Mouse (Mus musculus) hindbrain, embryonic 15.5 days (tissue): ENCODE data around the gene Efna5. TPM values are rescaled to one million over a fixed set of nuclear protein-coding genes. Genes with fewer than 3 reads are reported as not detected.
A peak's percentile ranks its signal among the peaks of the same experiment; 100 is the strongest.

Source experiments
- ATAC-seq: fragments of 200-750 bp; cut with Nextera tagmentation; 2 replicates; pipeline ENCODE4 v1.8.0; 2017; ENCODE audit warnings: low read depth, moderate number of reproducible peaks, moderate TSS enrichment; ENCODE audit not compliant: low FRiP score
- H3K27ac ChIP-seq: fragments of 300-500 bp; sonication (generic); replicated peaks from 2 replicates; pipeline ENCODE4 v1.5.1; 2015; ENCODE audit warnings: mild to moderate bottlenecking, inconsistent platforms
- H3K27me3 ChIP-seq: fragments of 300-500 bp; sonication (generic); 2 replicates; pipeline ENCODE4 v1.6.1; 2015; ENCODE audit warnings: control low read depth, inconsistent platforms
- H3K36me3 ChIP-seq: fragments of 300-500 bp; sonication (generic); 2 replicates; pipeline ENCODE4 v1.6.1; 2015; ENCODE audit warnings: control low read depth, inconsistent platforms
- H3K4me1 ChIP-seq: fragments of 300-500 bp; sonication (generic); replicated peaks from 2 replicates; pipeline ENCODE4 v1.6.1; 2015; ENCODE audit warnings: control low read depth, inconsistent platforms
- H3K4me2 ChIP-seq: fragments of 300-500 bp; sonication (generic); 2 replicates; pipeline ENCODE4 v1.6.1; 2015; ENCODE audit warnings: moderate library complexity, mild to moderate bottlenecking, inconsistent platforms
- H3K4me3 ChIP-seq: fragments of 300-500 bp; sonication (generic); 2 replicates; pipeline ENCODE4 v1.5.1; 2015; ENCODE audit warnings: mild to moderate bottlenecking, inconsistent platforms
- H3K9ac ChIP-seq: fragments of 300-500 bp; sonication (generic); 2 replicates; pipeline ENCODE4 v1.6.1; 2015; ENCODE audit warnings: inconsistent platforms
- H3K9me3 ChIP-seq: fragments of 300-500 bp; sonication (generic); 2 replicates; pipeline ENCODE4 v1.6.1; 2016; ENCODE audit warnings: control low read depth, inconsistent platforms
- WGBS: fragments of 180-500 bp; shearing (Covaris S2); methylation state at CpG from one replicate; pipeline ENCODE4 v1.1.7; 2015; 5-methylcytosine and 5-hydroxymethylcytosine counted together
- polyA plus RNA-seq: library from polyadenylated mRNA; unstranded; fragments of >200 nt; fragmentation: Nextera tagmentation; extraction: Ambion mirVana; gene quantifications from 2 replicates; pipeline ENCODE4 v1.2.1, GENCODE M21; 2015

The Efna5 gene
- polyA plus RNA-seq, 1 experiment from 2014 or later = 38.5 TPM

DNA sequence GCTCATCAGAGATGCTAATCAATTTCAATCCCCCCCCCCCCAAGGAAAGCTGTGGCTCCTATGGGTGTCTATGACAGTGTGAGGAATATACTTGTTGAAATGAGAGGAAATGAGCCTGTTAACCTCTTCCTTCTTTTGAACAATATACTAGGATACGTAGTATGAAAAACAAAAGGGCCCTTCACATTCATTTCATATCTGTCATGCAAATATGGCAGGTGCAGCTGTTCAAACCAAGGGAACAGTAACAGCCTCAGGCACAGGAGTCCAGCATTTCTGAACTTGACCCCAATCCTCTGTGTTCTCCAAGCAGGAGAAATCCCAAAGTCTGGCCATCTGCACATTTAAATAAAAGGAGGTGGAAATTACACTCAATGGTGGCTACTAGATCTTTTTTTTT lies 200.4 kb downstream of the Efna5 start:
- WGBS = 59% methylated on average over 1 of the region's 1 CpGs
- H3K4me3 ChIP-seq = no peak overlapping the region
- H3K9ac ChIP-seq = no peak overlapping the region
- no peak for ATAC-seq
- H3K9me3 ChIP-seq = no peaks in the 10 kb centered on the region
- H3K27ac ChIP-seq = no peak overlapping the region
- no peaks in the 10 kb centered on the region for H3K36me3 ChIP-seq
- no peaks in the 10 kb centered on the region for H3K4me1 ChIP-seq
- no peak overlapping the region for H3K4me2 ChIP-seq
- H3K27me3 ChIP-seq = no peaks in the 10 kb centered on the region

DNA sequence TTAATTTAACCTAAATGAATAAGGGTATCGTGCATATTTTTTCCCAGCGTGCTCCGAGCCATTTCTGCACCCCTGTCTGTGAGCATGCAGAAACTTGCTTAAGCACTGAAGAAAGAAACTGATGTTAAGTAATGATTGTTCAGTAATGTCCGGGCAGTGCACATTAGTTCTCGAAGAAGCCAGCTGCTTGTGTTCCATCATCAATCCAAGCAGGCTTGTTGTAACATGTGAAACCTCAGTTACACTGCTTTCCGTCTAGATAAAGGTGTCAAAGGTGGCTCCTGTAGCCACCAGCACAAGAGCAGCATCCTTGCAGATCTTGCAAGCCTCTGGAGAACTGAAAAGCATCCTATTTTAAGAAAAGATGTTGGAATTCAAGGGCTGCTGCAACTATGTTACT lies 204.3 kb downstream of the Efna5 start:
- no peak overlapping the region for H3K27ac ChIP-seq
- H3K36me3 ChIP-seq = no peaks in the 10 kb centered on the region
- no peaks in the 10 kb centered on the region for H3K4me1 ChIP-seq
- H3K9ac ChIP-seq = no peak overlapping the region
- ATAC-seq = no peak
- H3K9me3 ChIP-seq = no peaks in the 10 kb centered on the region
- H3K27me3 ChIP-seq = no peaks in the 10 kb centered on the region
- no peak overlapping the region for H3K4me3 ChIP-seq
- WGBS = 76% methylated on average over 6 of the region's 6 CpGs
- no peak overlapping the region for H3K4me2 ChIP-seq

DNA sequence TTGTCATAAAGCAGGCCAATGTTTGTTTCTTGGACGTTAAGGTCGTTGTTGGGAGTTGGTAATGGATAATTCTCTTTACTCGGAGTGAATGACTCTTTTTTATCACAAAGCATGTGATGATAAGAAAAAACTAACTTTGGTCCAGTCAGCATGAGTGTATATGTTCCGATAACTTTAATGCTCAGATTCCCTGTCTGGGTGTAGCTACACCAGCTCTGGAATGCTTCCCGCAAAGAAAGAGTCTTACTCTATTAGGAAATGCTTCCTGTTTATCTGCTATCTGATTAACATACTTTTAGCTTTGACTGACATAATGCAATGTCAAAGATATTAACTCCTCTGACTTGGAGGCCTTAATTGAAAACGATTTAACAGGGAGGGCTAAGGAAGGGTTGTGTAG lies 204.7 kb downstream of the Efna5 start:
- WGBS = 70% methylated on average over 6 of the region's 6 CpGs
- no peak for ATAC-seq

DNA sequence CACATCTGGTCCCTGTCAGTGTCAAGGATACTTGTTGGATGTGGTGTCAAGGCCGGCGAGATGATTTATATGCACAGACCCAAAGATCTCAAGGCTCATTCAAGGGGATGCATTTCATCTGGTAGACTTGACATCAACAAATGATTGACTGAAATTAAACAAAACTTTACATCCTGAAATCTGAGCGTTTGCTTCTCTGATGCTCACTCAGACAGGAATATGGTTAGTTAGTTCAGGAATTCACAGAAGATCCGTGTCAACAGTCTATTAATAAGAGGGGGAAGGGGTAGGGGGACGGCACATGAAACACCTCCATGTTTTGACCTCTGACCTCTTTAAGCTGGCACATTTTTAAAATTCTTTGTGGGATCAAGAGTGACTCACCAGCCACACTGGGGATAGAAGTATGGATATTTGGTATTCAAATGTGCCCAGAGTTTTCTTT lies 205.3 kb downstream of the Efna5 start:
- Histone ChIP-seq H3K9ac (no peak overlapping the region), H3K36me3 (no peaks in the 10 kb centered on the region), H3K4me3 (no peak overlapping the region), H3K4me1 (no peaks in the 10 kb centered on the region), H3K27ac (no peak overlapping the region), H3K4me2 (no peak overlapping the region), H3K9me3 (no peaks in the 10 kb centered on the region), H3K27me3 (no peaks in the 10 kb centered on the region)
- no peak for ATAC-seq
- WGBS = 61% methylated on average over 5 of the region's 5 CpGs

More for the DNA sequence above, 204.7 kb downstream of the Efna5 start:
- no peaks in the 10 kb centered on the region for H3K9me3 ChIP-seq
- H3K4me3 ChIP-seq = no peak overlapping the region
- no peak overlapping the region for H3K9ac ChIP-seq
- no peak overlapping the region for H3K27ac ChIP-seq
- no peaks in the 10 kb centered on the region for H3K36me3 ChIP-seq
- H3K4me2 ChIP-seq = no peak overlapping the region
- H3K27me3 ChIP-seq = no peaks in the 10 kb centered on the region
- no peaks in the 10 kb centered on the region for H3K4me1 ChIP-seq

DNA sequence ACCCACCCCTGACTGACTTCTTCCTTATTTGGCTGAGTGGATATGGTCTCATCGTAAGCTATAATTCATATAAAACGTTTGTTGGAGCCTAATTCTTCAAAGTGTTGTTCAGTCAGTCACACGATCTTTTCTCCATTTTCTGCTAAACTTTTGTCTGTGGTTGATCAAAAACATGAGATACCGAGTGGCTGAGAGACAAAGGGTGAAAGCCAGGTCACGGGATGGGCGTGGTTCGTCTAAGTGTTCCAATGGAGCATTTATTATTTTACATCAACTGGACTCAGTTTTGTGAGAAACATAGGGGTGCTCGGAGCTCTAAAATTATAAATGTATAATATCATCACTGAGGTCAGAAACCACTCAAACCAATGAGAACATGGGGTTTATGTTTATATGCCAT lies 209.0 kb downstream of the Efna5 start:
- ATAC-seq = no peak
- Histone ChIP-seq H3K36me3 (no peaks in the 10 kb centered on the region), H3K27me3 (no peaks in the 10 kb centered on the region), H3K9ac (no peak overlapping the region), H3K27ac (no peak overlapping the region), H3K9me3 (no peaks in the 10 kb centered on the region), H3K4me3 (no peak overlapping the region), H3K4me2 (no peak overlapping the region), H3K4me1 (no peaks in the 10 kb centered on the region)
- WGBS = 82% methylated on average over 8 of the region's 8 CpGs

DNA sequence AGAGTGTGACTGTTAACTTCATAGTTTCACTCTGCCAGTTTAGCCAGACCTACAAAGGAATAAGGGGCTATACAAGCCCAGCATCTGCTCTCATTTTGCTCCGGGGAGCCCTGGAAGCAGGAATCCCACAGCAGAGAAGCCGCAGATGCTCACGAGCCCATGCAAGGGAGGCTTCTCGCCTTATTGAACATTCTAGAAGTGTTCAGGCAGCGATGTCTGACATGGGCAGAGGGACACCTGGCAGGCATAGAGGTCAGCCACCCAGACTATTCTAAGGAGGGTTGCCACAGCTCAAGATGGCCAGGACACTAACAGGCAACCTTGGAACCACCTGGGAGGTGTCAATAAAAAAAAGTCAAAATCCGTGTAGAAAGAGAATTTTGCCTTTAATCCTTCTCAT lies 214.4 kb downstream of the Efna5 start:
- Histone ChIP-seq H3K4me1 (0 out of 2 replicates have a peak, but pooled peaks cover 4% of the 10 kb centered on the region), H3K4me3 (no peak overlapping the region), H3K4me2 (no peak overlapping the region), H3K27ac (no peak overlapping the region), H3K27me3 (no peaks in the 10 kb centered on the region), H3K9me3 (no peaks in the 10 kb centered on the region), H3K9ac (no peak overlapping the region), H3K36me3 (no peaks in the 10 kb centered on the region)
- WGBS = 63% methylated on average over 6 of the region's 6 CpGs
- no peak for ATAC-seq

DNA sequence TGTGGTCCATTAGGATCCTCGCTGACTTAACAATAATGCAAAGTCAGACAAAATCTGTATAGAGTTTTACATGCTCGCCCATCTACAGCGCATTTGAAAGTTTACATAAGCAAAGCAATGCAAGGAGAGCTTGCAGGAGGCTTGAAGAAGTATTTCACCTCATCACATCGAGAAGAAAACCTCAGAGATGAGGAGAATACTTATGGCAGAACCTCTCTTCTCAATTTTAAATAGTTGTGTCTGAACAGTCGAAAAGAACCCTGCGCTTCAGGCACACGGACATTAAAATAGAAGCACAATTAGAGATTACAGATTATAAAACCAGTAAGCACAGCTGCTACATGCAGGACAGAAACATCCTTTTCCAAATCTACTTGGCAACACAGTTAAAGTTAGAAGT lies 215.3 kb downstream of the Efna5 start:
- Histone ChIP-seq H3K27me3 (no peaks in the 10 kb centered on the region), H3K4me3 (no peak overlapping the region), H3K4me2 (no peak overlapping the region), H3K27ac (no peak overlapping the region), H3K9ac (no peak overlapping the region), H3K9me3 (no peaks in the 10 kb centered on the region), H3K36me3 (no peaks in the 10 kb centered on the region), H3K4me1 (0 out of 2 replicates have a peak, but pooled peaks cover 4% of the 10 kb centered on the region)
- WGBS = 82% methylated on average over 7 of the region's 7 CpGs
- ATAC-seq = no peak

DNA sequence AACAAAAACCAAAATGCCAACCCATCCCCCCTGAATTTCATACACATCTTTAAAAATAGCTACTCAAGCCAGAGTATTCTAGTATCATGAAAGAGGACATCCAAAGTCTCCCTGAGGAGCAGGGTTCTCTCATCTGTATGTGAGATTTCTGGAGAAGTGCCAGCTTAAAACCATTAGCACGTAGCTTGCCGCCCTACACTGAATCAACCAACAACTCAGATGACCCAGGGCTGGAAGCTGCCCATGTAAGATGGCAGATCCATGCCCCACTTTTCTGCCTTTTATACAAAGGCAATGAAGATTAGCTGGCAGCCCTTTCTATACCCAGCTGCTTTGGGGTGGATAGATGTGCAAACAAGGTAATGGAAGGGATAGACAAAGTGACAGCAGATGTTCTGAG lies 216.4 kb downstream of the Efna5 start:
- Histone ChIP-seq H3K9ac (no peak overlapping the region), H3K27ac (no peak overlapping the region), H3K4me1 (peaks cover 11% of the 10 kb centered on the region; the same call in 1 of the 2 replicates), H3K9me3 (no peaks in the 10 kb centered on the region), H3K27me3 (no peaks in the 10 kb centered on the region), H3K4me2 (no peak overlapping the region), H3K4me3 (no peak overlapping the region), H3K36me3 (no peaks in the 10 kb centered on the region)
- 0 out of 2 replicates have a peak, but pooled peaks have one; percentile 3 for ATAC-seq
- 58% methylated on average over 2 of the region's 2 CpGs for WGBS

DNA sequence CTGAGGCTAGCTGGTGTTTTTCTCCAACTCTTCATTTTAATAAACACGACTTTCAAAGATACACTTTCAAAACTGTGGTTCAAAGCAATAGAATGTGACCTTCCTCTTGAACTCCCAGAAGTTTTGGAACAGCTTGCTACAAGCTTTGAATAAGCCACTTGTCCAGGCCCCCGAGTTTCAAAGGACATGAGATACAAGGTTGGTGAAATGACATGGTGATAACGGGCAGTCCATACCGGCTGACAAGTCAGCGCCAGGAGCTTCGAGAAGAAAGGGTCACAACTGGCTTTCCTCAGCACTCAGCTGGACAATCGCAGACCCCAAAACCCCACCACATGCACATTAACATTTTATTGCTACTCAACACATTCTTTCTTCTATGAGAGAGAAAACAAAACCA lies 219.3 kb downstream of the Efna5 start:
- H3K4me1 ChIP-seq = peaks cover 30% of the 10 kb centered on the region
- no peaks in the 10 kb centered on the region for H3K27me3 ChIP-seq
- no peak overlapping the region for H3K4me3 ChIP-seq
- no peak overlapping the region for H3K27ac ChIP-seq
- no peak overlapping the region for H3K4me2 ChIP-seq
- WGBS = 68% methylated on average over 7 of the region's 7 CpGs
- no peaks in the 10 kb centered on the region for H3K36me3 ChIP-seq
- no peak for ATAC-seq
- H3K9ac ChIP-seq = no peak overlapping the region
- H3K9me3 ChIP-seq = no peaks in the 10 kb centered on the region

DNA sequence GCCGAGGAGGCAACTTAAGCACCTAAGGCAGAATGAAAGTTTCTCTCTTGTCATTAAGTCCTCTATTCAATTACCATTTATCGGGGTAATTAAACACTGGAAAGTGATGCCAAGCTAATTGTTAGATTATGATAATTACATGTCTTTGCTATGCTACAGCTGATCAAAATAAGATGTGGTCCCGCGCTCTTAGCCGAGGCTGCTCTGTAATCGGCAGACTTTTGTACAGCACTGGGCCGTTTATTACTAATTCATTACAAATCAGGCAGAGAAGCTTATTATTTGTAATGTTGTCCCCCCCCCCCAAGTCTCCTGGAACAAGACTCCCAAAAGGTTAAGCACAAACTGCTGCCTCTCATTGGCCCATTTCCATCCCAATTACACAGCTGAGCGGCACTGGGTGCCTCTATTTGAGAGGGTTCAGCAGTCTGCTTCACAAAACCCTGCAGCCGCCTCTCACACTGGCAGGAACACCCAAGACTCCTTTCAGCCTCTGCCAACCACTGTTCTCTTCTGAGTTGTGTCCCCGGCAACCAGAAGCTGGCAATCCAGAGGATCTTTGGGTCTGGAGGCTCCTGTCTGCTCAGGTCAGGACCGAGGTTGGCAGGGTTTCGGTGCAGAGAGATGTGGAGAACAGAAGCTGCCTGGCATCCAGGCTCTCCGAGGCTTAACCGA lies 221.5 kb downstream of the Efna5 start:
- no peak overlapping the region for H3K4me3 ChIP-seq
- WGBS = 36% methylated on average over 14 of the region's 14 CpGs
- H3K27ac ChIP-seq = peak overlapping the region; percentile 42; the same call in 1 of the 2 replicates
- peak; percentile 94 for ATAC-seq
- H3K4me2 ChIP-seq = peak overlapping the region; percentile 40
- no peaks in the 10 kb centered on the region for H3K9me3 ChIP-seq
- H3K4me1 ChIP-seq = peaks cover 42% of the 10 kb centered on the region
- no peak overlapping the region for H3K9ac ChIP-seq
- H3K27me3 ChIP-seq = no peaks in the 10 kb centered on the region
- no peaks in the 10 kb centered on the region for H3K36me3 ChIP-seq

DNA sequence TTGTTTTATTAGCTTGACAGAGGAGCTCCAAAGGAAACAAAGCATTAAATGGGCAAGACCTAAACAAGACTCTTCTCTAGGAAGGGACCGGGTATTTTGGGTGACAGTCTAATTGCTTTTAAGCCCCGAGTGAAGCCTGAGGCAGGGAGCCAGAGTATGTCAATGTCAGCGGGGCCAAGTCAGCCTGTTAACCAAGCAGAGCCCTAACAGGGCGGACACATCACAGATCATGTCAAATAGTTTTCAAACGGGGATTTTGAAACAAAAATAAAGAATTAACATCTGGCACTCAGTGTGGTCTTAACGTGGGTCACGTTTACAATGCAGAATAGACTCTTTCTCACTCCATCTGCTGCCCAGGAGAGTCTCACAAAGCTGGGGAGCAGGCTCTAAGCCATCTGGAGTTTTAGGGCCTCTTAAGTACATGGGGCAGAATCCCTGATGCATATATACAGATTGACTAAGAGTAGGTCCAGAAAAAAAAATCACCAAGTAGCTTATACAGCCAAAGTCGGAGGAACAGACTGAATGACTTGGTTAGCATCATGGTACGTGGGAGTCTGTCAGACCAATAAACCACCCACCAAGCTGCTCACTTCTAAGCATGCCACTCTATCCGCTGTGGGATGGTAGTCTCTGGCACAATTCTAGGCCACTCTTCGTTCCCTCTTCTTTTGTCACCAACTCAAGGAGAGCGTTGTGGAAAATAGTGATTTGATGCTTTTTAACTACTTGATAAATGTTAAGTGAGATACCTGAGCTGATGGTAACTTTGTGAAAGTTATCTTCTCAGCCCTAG lies 223.1 kb downstream of the Efna5 start:
- Histone ChIP-seq H3K27ac (no peak overlapping the region), H3K27me3 (no peaks in the 10 kb centered on the region), H3K9me3 (no peaks in the 10 kb centered on the region), H3K9ac (no peak overlapping the region), H3K4me3 (no peak overlapping the region), H3K4me1 (peaks cover 38% of the 10 kb centered on the region), H3K36me3 (no peaks in the 10 kb centered on the region), H3K4me2 (no peak overlapping the region)
- no peak for ATAC-seq
- WGBS = 41% methylated on average over 12 of the region's 12 CpGs

DNA sequence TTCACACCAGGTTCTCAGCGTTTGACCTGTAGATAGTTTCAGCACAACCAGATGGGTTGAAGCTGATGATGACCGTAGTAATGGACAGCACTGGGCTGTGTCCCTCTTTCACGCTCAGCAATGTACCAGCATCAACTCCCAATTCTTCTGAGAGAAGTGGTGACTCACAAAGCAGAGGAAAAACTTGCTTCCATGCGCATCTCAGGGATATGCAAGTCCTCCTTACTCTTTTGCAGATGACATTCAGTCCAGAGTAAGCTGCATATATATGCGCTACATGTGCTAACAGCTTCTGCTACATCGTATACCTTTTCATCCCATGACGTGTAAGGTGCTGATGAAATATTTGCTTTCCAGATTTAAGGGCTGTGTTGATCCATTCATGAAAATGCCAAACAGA lies 224.1 kb downstream of the Efna5 start:
- no peaks in the 10 kb centered on the region for H3K27me3 ChIP-seq
- H3K4me2 ChIP-seq = no peak overlapping the region
- 83% methylated on average over 7 of the region's 7 CpGs for WGBS
- no peak for ATAC-seq
- no peak overlapping the region for H3K27ac ChIP-seq
- no peak overlapping the region for H3K4me3 ChIP-seq
- H3K9ac ChIP-seq = no peak overlapping the region
- H3K36me3 ChIP-seq = no peaks in the 10 kb centered on the region
- H3K9me3 ChIP-seq = no peaks in the 10 kb centered on the region
- H3K4me1 ChIP-seq = peaks cover 38% of the 10 kb centered on the region
